Mouse (Mus musculus): ENCODE results near the gene Cacfd1.

DNA sequence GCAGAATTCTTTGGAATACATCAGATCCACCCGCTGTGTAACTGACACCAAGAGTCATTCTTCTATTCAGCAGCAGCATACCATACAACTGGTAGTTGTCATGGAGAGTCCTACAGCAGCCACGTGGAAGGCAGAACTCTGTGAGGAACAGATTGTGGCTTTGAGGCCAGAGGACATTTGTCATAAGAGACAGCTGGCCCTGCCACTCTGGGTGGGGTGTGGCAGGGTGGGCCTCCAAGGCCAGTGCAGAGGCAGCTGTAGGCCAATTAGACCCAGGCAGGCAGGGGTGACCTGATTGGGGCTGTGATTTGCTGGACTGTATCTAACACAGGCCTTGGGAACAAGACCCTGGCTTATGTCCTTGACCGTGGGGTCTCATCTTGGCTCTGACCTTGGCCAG lies 59.9 kb downstream of the Cacfd1 start:
- TF ChIP-seq MYOG (IDR thresholded peaks at IDR 0.05; ENCODE audit: control insufficient read depth in 1 of 3, insufficient read depth in 1 of 3, insufficient read length in 2 of 3, low read depth in 2 of 3) (peak; percentile 85 to 99 (median 94)), POLR2A (IDR thresholded peaks at IDR 0.05; ENCODE audit: insufficient read length, low read depth) (peak; percentile 66), MAX (IDR thresholded peaks at IDR 0.05; ENCODE audit: low read depth) (peak; percentile 52), MYOD1 (IDR thresholded peaks at IDR 0.05; ENCODE audit: control insufficient read depth in 1 of 3, insufficient read length in 2 of 3, low read depth in 2 of 3) (peak; percentile 20 to 100 (median 94)), E2F4 (IDR thresholded peaks at IDR 0.05; ENCODE audit: insufficient read depth) (no peak), TCF12 (IDR thresholded peaks at IDR 0.05; ENCODE audit: insufficient read depth, poor library complexity, severe bottlenecking) (peak; percentile 75), USF1 (IDR thresholded peaks at IDR 0.05; ENCODE audit: low read depth) (no peak), CEBPB (IDR thresholded peaks at IDR 0.05; ENCODE audit: insufficient read depth, poor library complexity, severe bottlenecking) (no peak), TCF3 (IDR thresholded peaks at IDR 0.05; ENCODE audit: insufficient read length, low read depth) (peak; percentile 90), POLR2AphosphoS2 (IDR thresholded peaks at IDR 0.05; ENCODE audit: insufficient read length, low read depth) (peak; percentile 90), REST (IDR thresholded peaks at IDR 0.05; ENCODE audit: insufficient read depth, insufficient read length) (no peak), SRF (IDR thresholded peaks at IDR 0.05; ENCODE audit: control insufficient read depth, insufficient read length, low read depth) (peak; percentile 40)

All from myocyte (in vitro differentiated cells).